Mouse (Mus musculus) liver, embryonic 14.5 days (tissue): ENCODE measurements around the gene Bpi. TPM values are rescaled to one million over a fixed set of nuclear protein-coding genes. Genes with fewer than 3 reads are reported as not detected.

Experiments used
- ATAC-seq: fragments of 200-750 bp; cut with Nextera tagmentation; 2 replicates; pipeline ENCODE4 v1.8.0; 2017; ENCODE audit warnings: moderate number of reproducible peaks, mild to moderate bottlenecking, moderate library complexity; ENCODE audit not compliant: insufficient read depth
- DNase-seq, 3 experiments: peaks; one replicate each; pipeline ENCODE4 v3.0.0-alpha.2; 2012 to 2013; ENCODE audit warnings: low read depth in 3 of 3, low spot score in 3 of 3
- H3K27ac ChIP-seq: fragments of 300-500 bp; sonication (generic); 2 replicates; pipeline ENCODE4 v1.5.1; 2014; ENCODE audit warnings: moderate library complexity, mild to moderate bottlenecking, control low read depth, inconsistent platforms
- H3K27me3 ChIP-seq: fragments of 300-500 bp; sonication (generic); 2 replicates; pipeline ENCODE4 v1.6.1; 2014; ENCODE audit warnings: mild to moderate bottlenecking, low read length, moderate library complexity; ENCODE audit not compliant: control insufficient read depth, insufficient read depth
- H3K36me3 ChIP-seq: fragments of 300-500 bp; sonication (generic); replicated peaks from 2 replicates; pipeline ENCODE4 v1.6.1; 2014; ENCODE audit warnings: low read depth; ENCODE audit not compliant: control insufficient read depth, insufficient read depth
- H3K4me1 ChIP-seq, 2 experiments: fragments of 200-500 bp in 1 of 2; fragments of 300-500 bp in 1 of 2; sonication (generic) in 1 of 2; replicated peaks; 2 replicates each; pipeline ENCODE4 v1.6.1; 2012 to 2014; ENCODE audit warnings: antibody characterized with exemption in 1 of 2, inconsistent platforms in 1 of 2, low read length in 1 of 2; ENCODE audit not compliant: control insufficient read depth in 2 of 2, insufficient read depth in 2 of 2
- H3K4me2 ChIP-seq: fragments of 300-500 bp; sonication (generic); 2 replicates; pipeline ENCODE4 v1.6.1; 2014; ENCODE audit warnings: low read depth, mild to moderate bottlenecking, control low read depth, moderate library complexity
- H3K4me3 ChIP-seq, 2 experiments: fragments of 200-500 bp in 1 of 2; fragments of 300-500 bp in 1 of 2; sonication (generic) in 1 of 2; 2 replicates each; pipeline ENCODE4 v1.5.1; 2012 to 2014; ENCODE audit warnings: low read depth in 2 of 2, low read length in 2 of 2, mild to moderate bottlenecking in 2 of 2, control low read depth in 1 of 2, inconsistent platforms in 1 of 2, moderate library complexity in 1 of 2; ENCODE audit not compliant: insufficient read depth in 1 of 2
- H3K9ac ChIP-seq: fragments of 300-500 bp; sonication (generic); replicated peaks from 2 replicates; pipeline ENCODE4 v1.6.1; 2014; ENCODE audit warnings: mild to moderate bottlenecking, control low read depth, moderate library complexity
- H3K9me3 ChIP-seq: fragments of 300-500 bp; sonication (generic); 2 replicates; pipeline ENCODE4 v1.6.1; 2016; ENCODE audit warnings: low read length, mixed read lengths; ENCODE audit not compliant: control insufficient read depth
- CTCF ChIP-seq: IDR thresholded peaks from 2 replicates; pipeline ENCODE4 v1.5.1; 2016; ENCODE audit warnings: antibody characterized with exemption, low read depth, control low read depth
- EP300 ChIP-seq: IDR thresholded peaks from 2 replicates; pipeline ENCODE4 v1.6.1; 2016; ENCODE audit warnings: antibody characterized with exemption, low read depth
- WGBS: fragments of 180-500 bp; shearing (Covaris S2); extraction: QIAGEN DNeasy Blood & Tissue Kit; methylation state at CpG from one replicate; pipeline ENCODE4 v1.1.7; 2014; ENCODE audit not compliant: insufficient replicate concordance; 5-methylcytosine and 5-hydroxymethylcytosine counted together
- polyA plus RNA-seq, 2 experiments: library from polyadenylated mRNA; depleted of rRNA in 1 of 2; stranded (reverse) in 1 of 2; unstranded in 1 of 2; fragments of >200 nt; fragmentation: Nextera tagmentation in 1 of 2; extraction: Ambion mirVana in 1 of 2; gene quantifications; 2 replicates each; pipeline versions ENCODE4 v1.2.1 to v1.2.3; 2012 to 2014

Gene Bpi
- not detected in 2 replicates for polyA plus RNA-seq (2012; rRNA removed)
- not detected in 2 replicates for polyA plus RNA-seq (2014; fragmentation: Nextera tagmentation; extraction: Ambion mirVana)

DNA sequence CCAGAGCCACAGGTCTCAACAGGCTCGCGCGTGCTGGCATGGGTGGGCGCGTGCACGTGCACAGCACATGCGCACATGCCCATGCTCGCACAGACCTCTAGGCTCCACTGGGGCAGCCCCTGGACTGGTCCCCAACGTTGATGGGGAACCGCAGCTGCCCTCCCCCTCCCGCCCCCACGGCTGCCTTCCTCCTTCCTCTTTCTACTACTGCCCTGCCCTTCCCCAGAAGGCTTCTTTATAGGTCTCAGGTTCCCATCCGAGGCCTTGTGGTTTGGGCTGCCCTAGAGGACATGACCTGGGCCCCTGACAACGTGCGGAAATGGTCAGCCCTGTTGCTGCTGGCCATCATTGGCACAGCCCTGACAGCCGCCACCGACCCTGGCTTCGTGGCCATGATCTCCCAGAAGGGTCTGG, at the start of gene Bpi:
Gene Bpi, plus strand, starts transcription at position 90 of the 414 bp plus-strand sequence.
- no peak within 1 kb of the TSS for H3K27ac ChIP-seq

DNA sequence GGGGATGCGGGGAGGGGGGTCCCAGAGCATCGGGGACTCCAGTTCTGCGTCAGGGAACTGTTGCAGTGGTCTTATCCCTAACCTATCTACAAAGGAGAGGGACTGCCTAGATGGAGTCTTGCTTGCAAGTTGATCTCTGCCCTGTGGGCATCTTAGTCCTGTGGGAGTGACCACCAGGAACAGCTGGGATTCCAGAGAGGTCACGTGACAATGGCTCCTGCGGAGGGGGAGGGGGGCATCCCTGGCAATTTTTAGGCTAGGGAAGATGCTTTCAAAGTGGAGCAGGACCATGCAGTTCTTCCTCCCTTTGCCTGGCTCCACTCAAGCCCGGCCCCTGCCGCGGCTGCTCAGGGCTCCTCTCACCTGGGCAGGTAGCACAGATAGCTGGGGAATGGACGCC, 48.1 kb upstream of the Bpi start:
- H3K27me3 ChIP-seq = no peaks in the 10 kb centered on the region
- no peak for DNase-seq
- no peak overlapping the region for H3K27ac ChIP-seq
- H3K4me1 ChIP-seq = peaks cover 0 to 5% of the 10 kb centered on the region in 2 experiments; a peak in 2 of 4 replicates
- no peak for ATAC-seq
- no peak overlapping the region for H3K9ac ChIP-seq
- WGBS = 37% methylated on average over 9 of the region's 9 CpGs
- H3K9me3 ChIP-seq = no peaks in the 10 kb centered on the region
- TF ChIP-seq CTCF = no peak
- no peak for TF ChIP-seq EP300
- H3K4me2 ChIP-seq = no peak overlapping the region
- no peak overlapping the region for H3K4me3 ChIP-seq
- no peaks in the 10 kb centered on the region for H3K36me3 ChIP-seq

More for the DNA sequence above, at the start of gene Bpi:
- Histone ChIP-seq H3K27me3 (no peaks in the 10 kb centered on the region), H3K9ac (no peak within 1 kb of the TSS), H3K9me3 (no peaks in the 10 kb centered on the region), H3K4me1 (no peaks in the 10 kb centered on the region), H3K36me3 (no peaks in the 10 kb centered on the region), H3K4me3 (no peak within 1 kb of the TSS), H3K4me2 (no peak within 1 kb of the TSS)
- 28% methylated on average over 18 of the region's 18 CpGs for WGBS
- peak in 1 of 3 experiments; percentile 9 for DNase-seq
- TF ChIP-seq EP300 = no peak
- TF ChIP-seq CTCF = no peak
- ATAC-seq = no peak

DNA sequence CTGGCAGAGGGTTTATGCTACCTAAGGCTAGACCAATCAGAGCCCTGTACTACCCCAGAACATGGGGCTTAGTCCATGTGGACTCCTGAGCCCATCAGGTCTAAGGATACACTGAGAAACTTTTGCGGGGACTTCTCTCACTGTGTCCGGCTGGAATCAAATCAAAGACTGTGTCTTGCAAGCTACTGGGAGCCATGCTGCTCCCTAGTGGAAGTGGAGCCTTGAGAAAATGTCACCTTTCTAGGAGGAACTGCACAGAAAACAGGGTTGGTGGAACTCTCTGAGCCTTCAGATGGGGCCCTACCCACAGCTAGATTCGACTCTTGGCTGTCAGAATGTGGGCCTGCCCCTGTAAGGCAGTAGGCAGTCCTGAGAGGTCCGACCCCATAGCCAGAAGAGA, 47.4 kb upstream of the Bpi start:
- TF ChIP-seq EP300 (no peak), CTCF (no peak)
- 41% methylated on average over 4 of the region's 4 CpGs for WGBS

DNA sequence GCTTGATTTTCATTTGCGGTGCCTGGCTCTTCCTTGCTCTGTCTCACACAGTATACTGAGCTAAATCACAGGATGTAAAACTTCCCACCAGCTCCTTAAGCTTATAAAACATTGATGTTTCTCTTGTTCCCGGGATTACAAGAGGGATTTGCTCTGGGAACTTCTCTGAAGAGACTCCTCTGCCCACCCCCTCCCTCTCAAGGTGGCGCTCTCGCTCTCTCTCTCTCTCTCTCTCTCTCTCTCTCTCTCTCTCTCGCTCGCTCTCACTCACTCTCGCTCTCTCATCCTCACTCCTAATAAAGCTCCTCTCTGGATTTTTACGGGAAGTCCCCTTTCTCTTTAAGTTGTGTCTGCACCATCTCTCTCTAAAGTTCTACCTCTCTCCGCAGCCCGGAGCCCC, 46.9 kb upstream of the Bpi start:
- H3K4me3 ChIP-seq = no peak overlapping the region
- no peak overlapping the region for H3K9ac ChIP-seq
- H3K4me1 ChIP-seq = peaks cover 0 to 6% of the 10 kb centered on the region in 2 experiments; a peak in 2 of 4 replicates
- TF ChIP-seq CTCF (no peak), EP300 (no peak)
- no peak overlapping the region for H3K27ac ChIP-seq
- ATAC-seq (no peak), DNase-seq (no peak)
- no peaks in the 10 kb centered on the region for H3K9me3 ChIP-seq
- H3K4me2 ChIP-seq = no peak overlapping the region
- no peaks in the 10 kb centered on the region for H3K27me3 ChIP-seq
- 41% methylated on average over 10 of the region's 10 CpGs for WGBS
- no peaks in the 10 kb centered on the region for H3K36me3 ChIP-seq

More for the DNA sequence above, 47.4 kb upstream of the Bpi start:
- no peaks in the 10 kb centered on the region for H3K9me3 ChIP-seq
- H3K27ac ChIP-seq = no peak overlapping the region
- H3K4me2 ChIP-seq = no peak overlapping the region
- no peaks in the 10 kb centered on the region for H3K27me3 ChIP-seq
- H3K9ac ChIP-seq = no peak overlapping the region
- peak in 1 of 3 experiments; percentile 36 for DNase-seq
- no peak overlapping the region for H3K4me3 ChIP-seq
- no peak for ATAC-seq
- no peaks in the 10 kb centered on the region for H3K36me3 ChIP-seq
- H3K4me1 ChIP-seq = peaks cover 0 to 6% of the 10 kb centered on the region in 2 experiments; a peak in 2 of 4 replicates

DNA sequence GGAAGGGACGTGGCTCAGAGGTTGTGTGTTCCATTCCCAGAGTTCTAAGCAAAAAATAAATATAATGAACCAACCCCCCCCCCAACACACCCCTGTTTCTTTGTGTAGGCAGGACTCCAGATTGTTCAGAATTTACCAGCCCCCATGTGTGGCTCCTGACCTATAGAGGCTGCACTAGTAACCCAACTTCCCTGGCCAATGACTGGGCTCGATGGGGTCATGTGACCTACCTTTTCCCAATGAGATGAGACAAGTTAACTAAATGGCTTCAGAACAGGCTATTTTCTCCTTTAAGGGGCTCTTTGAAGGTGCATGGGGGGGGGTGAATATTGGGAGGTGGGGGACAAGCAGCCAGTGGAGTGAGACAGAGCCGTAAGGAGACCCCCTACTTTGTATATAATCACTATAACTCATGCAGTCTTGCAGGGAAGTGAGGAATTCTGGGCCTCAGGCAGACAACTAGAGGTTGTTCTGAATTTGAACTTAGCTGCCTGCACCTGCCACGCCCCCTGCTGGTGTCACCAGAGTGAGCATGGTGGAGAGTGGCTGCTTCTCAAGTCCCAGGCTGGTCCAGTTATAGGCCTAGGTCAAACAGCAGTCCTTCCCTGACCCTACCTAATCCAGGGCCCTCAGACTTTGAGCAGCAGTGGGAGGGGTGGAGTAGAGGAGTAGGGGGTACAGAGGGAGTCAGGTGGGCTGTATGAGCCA, 46.0 kb upstream of the Bpi start:
- no peak overlapping the region for H3K4me2 ChIP-seq
- TF ChIP-seq EP300 (no peak), CTCF (peak; percentile 68)
- no peak overlapping the region for H3K9ac ChIP-seq
- no peaks in the 10 kb centered on the region for H3K9me3 ChIP-seq
- H3K4me3 ChIP-seq = no peak overlapping the region
- WGBS = 39% methylated on average over 4 of the region's 4 CpGs
- DNase-seq (no peak), ATAC-seq (peak; percentile 25; the same call in 1 of the 2 replicates)
- no peaks in the 10 kb centered on the region for H3K36me3 ChIP-seq
- H3K27me3 ChIP-seq = no peaks in the 10 kb centered on the region
- no peak overlapping the region for H3K27ac ChIP-seq
- H3K4me1 ChIP-seq = peaks cover 0 to 6% of the 10 kb centered on the region in 2 experiments; a peak in 2 of 4 replicates
